Mouse (Mus musculus): Measurements from ENCODE around the gene Akap6.

Akap6 gene

GRCm38 (mm10) chr12:52699146-52699545, at the start of gene Akap6:
Gene Akap6, plus strand, starts transcription at chr12:52699383.
- 19% methylated on average over 6 of the region's 6 CpGs for WGBS

GRCm38 (mm10) chr12:52662907-52663790, 36.0 kb upstream of the Akap6 start:
- WGBS, result 85% methylated on average over 7 of the region's 7 CpGs

GRCm38 (mm10) chr12:52664944-52665343, 34.2 kb upstream of the Akap6 start:
- 84% methylated on average over 5 of the region's 5 CpGs for WGBS

GRCm38 (mm10) chr12:52671436-52671835, 27.7 kb upstream of the Akap6 start:
- 35% methylated on average over 7 of the region's 7 CpGs for WGBS

GRCm38 (mm10) chr12:52671943-52672342, 27.2 kb upstream of the Akap6 start:
- WGBS, result 61% methylated on average over 6 of the region's 6 CpGs

- WGBS, result 83% methylated on average over 6 of the region's 6 CpGs
Measured at GRCm38 (mm10) chr12:52673361-52673960, 25.7 kb upstream of the Akap6 start.

GRCm38 (mm10) chr12:52675010-52675409, 24.2 kb upstream of the Akap6 start:
- WGBS, result 55% methylated on average over 4 of the region's 4 CpGs

- 63% methylated on average over 9 of the region's 9 CpGs for WGBS
Measured at GRCm38 (mm10) chr12:52687355-52687754, 11.8 kb upstream of the Akap6 start.

GRCm38 (mm10) chr12:52688712-52689111, 10.5 kb upstream of the Akap6 start:
- 87% methylated on average over 2 of the region's 2 CpGs for WGBS

- 96% methylated on average over 1 of the region's 1 CpGs for whole genome bisulfite sequencing
Measured at GRCm38 (mm10) chr12:52691552-52691951, 7.6 kb upstream of the Akap6 start.

GRCm38 (mm10) chr12:52692290-52692974, 6.8 kb upstream of the Akap6 start:
- 78% methylated on average over 10 of the region's 10 CpGs for WGBS

- WGBS, result 88% methylated on average over 3 of the region's 3 CpGs
Measured at GRCm38 (mm10) chr12:52697407-52698109, 1.6 kb upstream of the Akap6 start.

- WGBS, result 39% methylated on average over 5 of the region's 5 CpGs
Measured at GRCm38 (mm10) chr12:52698276-52698930, 780 bp upstream of the Akap6 start.

GRCm38 (mm10) chr12:52699961-52700696, 946 bp downstream of the Akap6 start:
- WGBS, result 18% methylated on average over 15 of the region's 15 CpGs

- WGBS, result 16% methylated on average over 15 of the region's 15 CpGs
Measured at GRCm38 (mm10) chr12:52700697-52701191, 1.6 kb downstream of the Akap6 start.

- 9% methylated on average over 9 of the region's 9 CpGs for WGBS
Measured at GRCm38 (mm10) chr12:52701201-52701641, 2.0 kb downstream of the Akap6 start.

GRCm38 (mm10) chr12:52702368-52702967, 3.3 kb downstream of the Akap6 start:
- 75% methylated on average over 12 of the region's 12 CpGs for WGBS

- 60% methylated on average over 4 of the region's 4 CpGs for WGBS
Measured at GRCm38 (mm10) chr12:52704081-52704480, 4.9 kb downstream of the Akap6 start.

GRCm38 (mm10) chr12:52704810-52705209, 5.6 kb downstream of the Akap6 start:
- 80% methylated on average over 3 of the region's 3 CpGs for WGBS

- 74% methylated on average over 3 of the region's 3 CpGs for WGBS
Measured at GRCm38 (mm10) chr12:52711382-52711781, 12.2 kb downstream of the Akap6 start.
